Mouse (Mus musculus): ENCODE measurements around the gene Blm. TPM values are rescaled to one million over a fixed set of nuclear protein-coding genes. Genes with fewer than 3 reads are reported as not detected.
A peak's percentile ranks its signal among the peaks of the same experiment; 100 is the strongest.

Blm gene
- polyA plus RNA-seq, 1 experiment, result 75.0 TPM

DNA sequence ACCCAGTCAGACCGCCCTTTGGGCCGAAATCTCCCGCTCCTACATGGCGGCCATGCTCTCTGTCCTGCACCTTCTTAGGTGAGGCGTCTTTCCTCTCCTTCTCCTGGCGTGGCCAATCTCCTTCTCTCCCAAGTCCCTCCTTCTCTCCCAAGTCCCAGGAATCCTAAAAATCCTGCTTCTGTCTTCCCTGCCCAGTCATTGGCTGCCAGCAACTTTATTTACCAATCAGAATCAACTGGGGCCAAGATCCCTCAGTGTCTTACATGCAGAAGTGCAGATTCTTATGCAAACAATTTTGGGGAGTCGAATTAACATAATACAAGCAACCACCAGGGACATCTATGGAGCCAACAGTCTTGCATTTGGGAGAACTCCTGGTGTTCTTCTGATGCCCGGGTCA, 33.1 kb upstream of the Blm start:
- TF ChIP-seq CTCF (IDR thresholded peaks at IDR 0.05; ENCODE audit: control insufficient read depth, insufficient read depth, low read length) (no peak), POLR2A (IDR thresholded peaks at IDR 0.05; ENCODE audit: borderline replicate concordance, control insufficient read depth, low read depth, low read length) (no peak)
- H3K4me3 ChIP-seq (replicated peaks; ENCODE audit: control insufficient read depth, low read depth, low read length), result no peak overlapping the region
- H3K4me1 ChIP-seq (ENCODE audit: control insufficient read depth, insufficient read depth, low read length), result no peaks in the 10 kb centered on the region
- H3K27ac ChIP-seq (ENCODE audit: control insufficient read depth, insufficient read depth, low read depth, low read length, poor library complexity), result no peak overlapping the region
- 88% methylated on average over 8 of the region's 8 CpGs for WGBS

- Histone ChIP-seq H3K4me3 (replicated peaks; ENCODE audit: control insufficient read depth, low read depth, low read length) (no peak overlapping the region), H3K27ac (ENCODE audit: control insufficient read depth, insufficient read depth, low read depth, low read length, poor library complexity) (no peak overlapping the region), H3K4me1 (ENCODE audit: control insufficient read depth, insufficient read depth, low read length) (no peaks in the 10 kb centered on the region)
- TF ChIP-seq POLR2A (IDR thresholded peaks at IDR 0.05; ENCODE audit: borderline replicate concordance, control insufficient read depth, low read depth, low read length) (no peak), CTCF (IDR thresholded peaks at IDR 0.05; ENCODE audit: control insufficient read depth, insufficient read depth, low read length) (no peak)
- 47% methylated on average over 5 of the region's 5 CpGs for WGBS
Observed at GRCm38 (mm10) chr7:80561931-80562330, 27.0 kb upstream of the Blm start.

GRCm38 (mm10) chr7:80561271-80561670, 26.4 kb upstream of the Blm start:
- Histone ChIP-seq H3K4me1 (ENCODE audit: control insufficient read depth, insufficient read depth, low read length) (no peaks in the 10 kb centered on the region), H3K4me3 (replicated peaks; ENCODE audit: control insufficient read depth, low read depth, low read length) (no peak overlapping the region), H3K27ac (ENCODE audit: control insufficient read depth, insufficient read depth, low read depth, low read length, poor library complexity) (no peak overlapping the region)
- TF ChIP-seq POLR2A (IDR thresholded peaks at IDR 0.05; ENCODE audit: borderline replicate concordance, control insufficient read depth, low read depth, low read length) (no peak), CTCF (IDR thresholded peaks at IDR 0.05; ENCODE audit: control insufficient read depth, insufficient read depth, low read length) (no peak)
- 79% methylated on average over 9 of the region's 9 CpGs for WGBS

GRCm38 (mm10) chr7:80558572-80558971, 23.7 kb upstream of the Blm start:
- H3K4me1 ChIP-seq (ENCODE audit: control insufficient read depth, insufficient read depth, low read length), result peaks cover 2% of the 10 kb centered on the region
- 66% methylated on average over 5 of the region's 5 CpGs for WGBS
- TF ChIP-seq POLR2A (IDR thresholded peaks at IDR 0.05; ENCODE audit: borderline replicate concordance, control insufficient read depth, low read depth, low read length), result no peak
- no peak for TF ChIP-seq CTCF (IDR thresholded peaks at IDR 0.05; ENCODE audit: control insufficient read depth, insufficient read depth, low read length)

DNA sequence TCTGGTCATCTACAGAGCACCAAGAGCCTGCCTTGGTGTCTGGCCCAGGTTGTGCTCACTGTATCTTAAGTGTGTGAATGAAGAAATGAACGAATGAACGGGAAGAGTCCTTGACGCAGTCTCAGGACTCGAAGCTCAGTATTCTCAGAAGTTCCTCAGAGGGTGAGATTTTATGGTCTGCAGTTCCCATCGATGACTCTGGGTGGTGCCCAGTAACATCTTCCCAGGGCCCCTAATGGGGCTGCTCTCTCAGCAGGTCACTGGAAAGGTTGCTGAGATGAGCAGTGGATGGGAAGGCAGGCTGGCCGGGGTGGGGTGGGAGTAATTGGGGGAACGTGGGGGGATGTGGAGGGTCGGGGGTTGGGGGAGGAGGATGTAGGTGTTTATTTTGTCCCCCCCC, 23.2 kb upstream of the Blm start:
- no peak overlapping the region for H3K27ac ChIP-seq (ENCODE audit: control insufficient read depth, insufficient read depth, low read depth, low read length, poor library complexity)
- peaks cover 2% of the 10 kb centered on the region for H3K4me1 ChIP-seq (ENCODE audit: control insufficient read depth, insufficient read depth, low read length)
- TF ChIP-seq CTCF (IDR thresholded peaks at IDR 0.05; ENCODE audit: control insufficient read depth, insufficient read depth, low read length) (no peak), POLR2A (IDR thresholded peaks at IDR 0.05; ENCODE audit: borderline replicate concordance, control insufficient read depth, low read depth, low read length) (no peak)
- WGBS, result 50% methylated on average over 8 of the region's 8 CpGs
- H3K4me3 ChIP-seq (replicated peaks; ENCODE audit: control insufficient read depth, low read depth, low read length), result no peak overlapping the region

More at GRCm38 (mm10) chr7:80558572-80558971, 23.7 kb upstream of the Blm start:
- no peak overlapping the region for H3K27ac ChIP-seq (ENCODE audit: control insufficient read depth, insufficient read depth, low read depth, low read length, poor library complexity)
- no peak overlapping the region for H3K4me3 ChIP-seq (replicated peaks; ENCODE audit: control insufficient read depth, low read depth, low read length)

GRCm38 (mm10) chr7:80557161-80557560, 22.2 kb upstream of the Blm start:
- TF ChIP-seq POLR2A (IDR thresholded peaks at IDR 0.05; ENCODE audit: borderline replicate concordance, control insufficient read depth, low read depth, low read length) (no peak), CTCF (IDR thresholded peaks at IDR 0.05; ENCODE audit: control insufficient read depth, insufficient read depth, low read length) (no peak)
- Histone ChIP-seq H3K4me3 (replicated peaks; ENCODE audit: control insufficient read depth, low read depth, low read length) (no peak overlapping the region), H3K27ac (ENCODE audit: control insufficient read depth, insufficient read depth, low read depth, low read length, poor library complexity) (no peak overlapping the region), H3K4me1 (ENCODE audit: control insufficient read depth, insufficient read depth, low read length) (peaks cover 2% of the 10 kb centered on the region)
- 78% methylated on average over 4 of the region's 4 CpGs for WGBS

GRCm38 (mm10) chr7:80556166-80556565, 21.2 kb upstream of the Blm start:
- H3K4me3 ChIP-seq (replicated peaks; ENCODE audit: control insufficient read depth, low read depth, low read length), result no peak overlapping the region
- H3K4me1 ChIP-seq (ENCODE audit: control insufficient read depth, insufficient read depth, low read length), result peaks cover 2% of the 10 kb centered on the region
- 64% methylated on average over 3 of the region's 3 CpGs for whole genome bisulfite sequencing
- no peak for TF ChIP-seq POLR2A (IDR thresholded peaks at IDR 0.05; ENCODE audit: borderline replicate concordance, control insufficient read depth, low read depth, low read length)
- no peak overlapping the region for H3K27ac ChIP-seq (ENCODE audit: control insufficient read depth, insufficient read depth, low read depth, low read length, poor library complexity)

DNA sequence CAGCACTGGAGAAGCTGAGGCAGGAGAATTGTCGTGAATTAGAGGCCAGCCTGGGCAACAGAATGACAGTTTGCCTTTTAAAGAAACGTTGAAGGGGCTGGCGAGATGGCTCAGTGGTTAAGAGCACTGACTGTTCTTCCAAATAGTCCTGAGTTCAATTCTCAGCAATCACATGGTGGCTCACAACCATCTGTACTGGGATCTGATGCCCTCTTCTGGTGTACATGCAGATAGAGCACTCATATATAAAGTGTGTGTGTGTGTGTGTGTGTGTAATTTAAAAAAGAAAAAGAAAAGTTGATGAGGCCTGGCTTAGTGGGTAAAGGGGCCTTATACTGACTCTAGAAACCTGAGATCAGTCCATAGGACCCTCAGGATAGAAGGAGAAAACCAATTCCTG, 20.2 kb upstream of the Blm start:
- peak overlapping the region; percentile 5 for H3K4me3 ChIP-seq (replicated peaks; ENCODE audit: control insufficient read depth, low read depth, low read length)
- 22% methylated on average over 3 of the region's 3 CpGs for WGBS
- peaks cover 2% of the 10 kb centered on the region for H3K4me1 ChIP-seq (ENCODE audit: control insufficient read depth, insufficient read depth, low read length)
- TF ChIP-seq CTCF (IDR thresholded peaks at IDR 0.05; ENCODE audit: control insufficient read depth, insufficient read depth, low read length) (no peak), POLR2A (IDR thresholded peaks at IDR 0.05; ENCODE audit: borderline replicate concordance, control insufficient read depth, low read depth, low read length) (no peak)
- H3K27ac ChIP-seq (ENCODE audit: control insufficient read depth, insufficient read depth, low read depth, low read length, poor library complexity), result peak overlapping the region; percentile 75
